Mouse (Mus musculus): Measurements from ENCODE around the gene S1pr4.

S1pr4 gene

GRCm38 (mm10) chr10:81519227-81519977 lies 19.5 kb upstream of the S1pr4 start:
- ATAC-seq (ENCODE audit: low TSS enrichment) = no peak

- ATAC-seq (ENCODE audit: low TSS enrichment) = no peak
Observed at GRCm38 (mm10) chr10:81518546-81518945, 18.6 kb upstream of the S1pr4 start.

GRCm38 (mm10) chr10:81517227-81517626 lies 17.3 kb upstream of the S1pr4 start:
- ATAC-seq (ENCODE audit: low TSS enrichment) = no peak

- ATAC-seq (ENCODE audit: low TSS enrichment) = no peak
Observed at GRCm38 (mm10) chr10:81513798-81514197, 13.9 kb upstream of the S1pr4 start.

- no peak for ATAC-seq (ENCODE audit: low TSS enrichment)
Observed at GRCm38 (mm10) chr10:81510246-81510810, 10.4 kb upstream of the S1pr4 start.

- ATAC-seq (ENCODE audit: low TSS enrichment) = no peak
Observed at GRCm38 (mm10) chr10:81507691-81508489, 8.0 kb upstream of the S1pr4 start.

GRCm38 (mm10) chr10:81507095-81507494 lies 7.2 kb upstream of the S1pr4 start:
- ATAC-seq (ENCODE audit: low TSS enrichment) = no peak

GRCm38 (mm10) chr10:81505016-81505664 lies 5.2 kb upstream of the S1pr4 start:
- no peak for ATAC-seq (ENCODE audit: low TSS enrichment)

- ATAC-seq (ENCODE audit: low TSS enrichment) = peak; percentile 80
Observed at GRCm38 (mm10) chr10:81502658-81503057, 2.7 kb upstream of the S1pr4 start.

GRCm38 (mm10) chr10:81501863-81502262 lies 1.9 kb upstream of the S1pr4 start:
- no peak for ATAC-seq (ENCODE audit: low TSS enrichment)

GRCm38 (mm10) chr10:81499250-81499901 lies 556 bp downstream of the S1pr4 start:
- ATAC-seq (ENCODE audit: low TSS enrichment) = no peak

- ATAC-seq (ENCODE audit: low TSS enrichment) = no peak
Observed at GRCm38 (mm10) chr10:81498316-81499249, 1.3 kb downstream of the S1pr4 start.

GRCm38 (mm10) chr10:81497401-81498270 lies 2.3 kb downstream of the S1pr4 start:
- no peak for ATAC-seq (ENCODE audit: low TSS enrichment)

GRCm38 (mm10) chr10:81496969-81497368 lies 3.0 kb downstream of the S1pr4 start:
- no peak for ATAC-seq (ENCODE audit: low TSS enrichment)

- ATAC-seq (ENCODE audit: low TSS enrichment) = peak; percentile 92
Observed at GRCm38 (mm10) chr10:81496264-81496901, 3.5 kb downstream of the S1pr4 start, which contains the start of gene Ncln. Gene Ncln, minus strand, starts transcription at chr10:81496392.

GRCm38 (mm10) chr10:81495616-81496263 lies 4.2 kb downstream of the S1pr4 start:
- ATAC-seq (ENCODE audit: low TSS enrichment) = peak; percentile 5; the same call in 1 of the 2 replicates

- no peak for ATAC-seq (ENCODE audit: low TSS enrichment)
Observed at GRCm38 (mm10) chr10:81495151-81495550, 4.8 kb downstream of the S1pr4 start.

- no peak for ATAC-seq (ENCODE audit: low TSS enrichment)
Observed at GRCm38 (mm10) chr10:81494260-81495041, 5.5 kb downstream of the S1pr4 start.

All from frontal cortex, adult (tissue).